Mouse (Mus musculus): ENCODE measurements around the gene Dlg2.

GRCm38 (mm10) chr7:90651611-90652010 lies 175.1 kb downstream of the Dlg2 start:
- TF ChIP-seq CTCF (IDR thresholded peaks at IDR 0.05; ENCODE audit: control insufficient read depth, insufficient read depth, insufficient read length) (no peak), USF1 (IDR thresholded peaks at IDR 0.05; ENCODE audit: low read depth) (no peak)

Data from C2C12 (cell line).